In the genomic region with DNA sequence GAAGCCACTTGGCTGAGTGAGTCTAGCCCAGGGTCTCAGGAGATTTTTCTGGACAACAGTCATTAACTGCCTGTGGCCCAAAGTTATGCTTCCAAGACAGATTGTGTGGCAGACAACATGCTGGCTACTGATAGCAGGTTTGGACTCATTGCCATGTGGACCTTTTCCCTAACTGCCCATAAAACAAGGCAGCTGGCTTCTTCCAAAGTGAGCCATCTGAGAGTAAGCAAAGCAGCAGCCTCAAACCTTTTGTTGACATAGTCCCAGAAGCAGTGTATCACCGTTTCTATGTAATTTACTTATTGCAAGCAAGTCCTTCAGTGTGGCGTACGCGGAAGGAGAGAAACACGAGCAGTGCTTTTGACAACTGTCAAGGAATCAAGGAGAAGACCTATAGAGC, we compare ENCODE assay signal across 24 mouse cellular contexts. TPM values are rescaled to one million over a fixed set of nuclear protein-coding genes. Genes with fewer than 3 reads are reported as not detected.
A peak's percentile ranks its signal among the peaks of the same experiment; 100 is the strongest.
DNase-seq lines count a peak whose midpoint lies in the region; ATAC-seq lines count a peak whose summit lies in the region.
"Had no signal": no experiment of that assay in that cellular context is flagged by ENCODE, and none has a peak within 500 bp of the region (broad histone marks: within the 10 kb centered on the region; RNA-seq: fewer than 3 reads in every experiment).

No protein-coding gene starts in this region.

- no peak overlapping the region for H3K4me3 ChIP-seq in lung, embryonic 15.5 days
- H3K4me3 ChIP-seq: embryonic facial prominence, embryonic 15.5 days; erythroblast, embryonic 14.5 days; forebrain, embryonic 10.5 days; hindbrain, embryonic 10.5 days had no signal

- DNase-seq in cerebellum, postnatal 10 days = peak; percentile 37 to 45
- no peak for DNase-seq in cerebellum, adult 8-10 months
- DNase-seq in lung, adult 18-20 months = peak; percentile 0 to 2
- no peak for DNase-seq in lung, postnatal 14 days
- DNase-seq in lung, postnatal 36 days = peak; percentile 11
- no peak for DNase-seq in right cerebral cortex, postnatal 4 days
- DNase-seq: adrenal gland, adult 8-10 months; adrenal gland, postnatal 36 days; B cell, adult 2 months; cerebellum, adult 11 months; cerebellum, adult 9-11 months; gastrocnemius, postnatal 10 days; heart, adult 18-20 months had no signal

- H3K27me3 ChIP-seq in lung, embryonic 15.5 days = no peaks in the 10 kb centered on the region

- peak; percentile 62; the same call in 1 of the 2 replicates for ATAC-seq in lung, embryonic 15.5 days (ENCODE audit: borderline replicate concordance, extremely low read depth, low FRiP score, low TSS enrichment)
- ATAC-seq: CD4-positive, CD25-positive, alpha-beta regulatory T cell, adult 4 months; forebrain, embryonic 14.5 days had no signal

- H3K27ac ChIP-seq in lung, embryonic 15.5 days = no peak overlapping the region; the same call in 1 of the 2 replicates
- H3K27ac ChIP-seq: embryonic facial prominence, embryonic 15.5 days; forebrain, embryonic 10.5 days; hindbrain, embryonic 10.5 days; hindbrain, embryonic 14.5 days had no signal

- H3K9me3 ChIP-seq in lung, embryonic 15.5 days = no peaks in the 10 kb centered on the region
- H3K9me3 ChIP-seq: embryonic facial prominence, embryonic 15.5 days; forebrain, embryonic 10.5 days; G1E; hindbrain, embryonic 10.5 days had no signal

- 21% methylated on average over 5 of the region's 5 CpGs for WGBS in lung, embryonic 15.5 days

- H3K9ac ChIP-seq in lung, embryonic 15.5 days = no peak overlapping the region
- H3K9ac ChIP-seq: embryonic facial prominence, embryonic 15.5 days; hindbrain, embryonic 14.5 days had no signal

- H3K4me1 ChIP-seq in lung, embryonic 15.5 days = peaks cover 3% of the 10 kb centered on the region; the same call in 1 of the 2 replicates
- H3K4me1 ChIP-seq: embryonic facial prominence, embryonic 15.5 days; forebrain, embryonic 10.5 days; hindbrain, embryonic 10.5 days had no signal

- H3K36me3 ChIP-seq in lung, embryonic 15.5 days = no peaks in the 10 kb centered on the region
- H3K36me3 ChIP-seq: embryonic facial prominence, embryonic 15.5 days; forebrain, embryonic 10.5 days; G1E; hindbrain, embryonic 10.5 days had no signal

- H3K4me2 ChIP-seq in lung, embryonic 15.5 days = no peak overlapping the region
- H3K4me2 ChIP-seq: embryonic facial prominence, embryonic 15.5 days; heart, embryonic 11.5 days; hindbrain, embryonic 14.5 days had no signal

RNA-seq across cellular contexts. Expression of a gene that starts 18.2 kb away (rescaled TPM):
- 0.02 and 0.05 TPM in 2 replicates for polyA plus RNA-seq in lung, embryonic 15.5 days (2015; fragmentation: Nextera tagmentation; extraction: Ambion mirVana)
- polyA plus RNA-seq: CD4-positive, CD25-positive, alpha-beta regulatory T cell, adult 4 months; erythroblast, embryonic 14.5 days; G1E; heart, embryonic 11.5 days; heart, embryonic 16.5 days had no signal

Comparison
In these comparisons a context has a peak if more than half of its experiments do, and no peak if none do; other contexts are left out.
1. DNase-seq: peak in cerebellum, postnatal 10 days (2 of 2), lung, adult 18-20 months (2 of 2) and lung, postnatal 36 days (single experiment); none in cerebellum, adult 8-10 months (single experiment), lung, postnatal 14 days (single experiment) and right cerebral cortex, postnatal 4 days (single experiment).